Mouse (Mus musculus) CD4-positive, CD25-positive, alpha-beta regulatory T cell, adult 9 weeks (primary cell): ENCODE results near the gene Cdh9. TPM values are rescaled to one million over a fixed set of nuclear protein-coding genes. Genes with fewer than 3 reads are reported as not detected.

Experiments used
- polyA plus RNA-seq: library from polyadenylated mRNA; unstranded; fragments of 100-300 nt; shearing (Covaris generic); gene quantifications from one replicate; pipeline ENCODE4 v1.2.1, GENCODE M21; 2017

The Cdh9 gene
- not detected for polyA plus RNA-seq

GRCm38 (mm10) chr15:16728470-16729011, at the start of gene Cdh9:
Gene Cdh9, plus strand, starts transcription at chr15:16728756.

